Mouse (Mus musculus) heart, adult 2 months (tissue): Measurements from ENCODE around the gene Mpp2.

Experiments used
- CTCF ChIP-seq: fragments of 200-600 bp; IDR thresholded peaks from 2 replicates; pipeline ENCODE4 v1.8.1; 2022; ENCODE audit warnings: antibody characterized with exemption, mild to moderate bottlenecking, moderate library complexity
- EP300 ChIP-seq: fragments of 200-500 bp; IDR thresholded peaks from 2 replicates; pipeline ENCODE4 v1.6.1; 2011; ENCODE audit warnings: low read depth, low read length, control low read depth; ENCODE audit not compliant: insufficient read depth

- TF ChIP-seq CTCF (no peak), EP300 (no peak)
Observed at GRCm38 (mm10) chr11:102072729-102073128, 15.6 kb downstream of the Mpp2 start.
